Mouse (Mus musculus) intestine, embryonic 16.5 days (tissue): ENCODE data around the gene Il1b. TPM values are rescaled to one million over a fixed set of nuclear protein-coding genes. Genes with fewer than 3 reads are reported as not detected.

ENCODE experiments used
- ATAC-seq: fragments of 200-750 bp; cut with Nextera tagmentation; 2 replicates; pipeline ENCODE4 v1.8.0; 2017; ENCODE audit warnings: moderate TSS enrichment, moderate library complexity
- H3K27ac ChIP-seq: fragments of 300-500 bp; sonication (generic); 2 replicates; pipeline ENCODE4 v1.5.1; 2014; ENCODE audit warnings: mild to moderate bottlenecking, low read length
- H3K27me3 ChIP-seq: fragments of 300-500 bp; sonication (generic); replicated peaks from 2 replicates; pipeline ENCODE4 v1.6.1; 2014; ENCODE audit warnings: low read length, control low read depth, mixed read lengths; ENCODE audit not compliant: control insufficient read depth, insufficient read depth
- H3K36me3 ChIP-seq: fragments of 300-500 bp; sonication (generic); 2 replicates; pipeline ENCODE4 v1.6.1; 2014; ENCODE audit warnings: low read length, control low read depth; ENCODE audit not compliant: control insufficient read depth, insufficient read depth
- H3K4me1 ChIP-seq: fragments of 300-500 bp; sonication (generic); 2 replicates; pipeline ENCODE4 v1.6.1; 2014; ENCODE audit warnings: low read length, control low read depth, mixed read lengths; ENCODE audit not compliant: control insufficient read depth, insufficient read depth
- H3K4me2 ChIP-seq: fragments of 300-500 bp; sonication (generic); 2 replicates; pipeline ENCODE4 v1.6.1; 2014; ENCODE audit warnings: low read depth, low read length, control low read depth
- H3K4me3 ChIP-seq: fragments of 300-500 bp; sonication (generic); 2 replicates; pipeline ENCODE4 v1.5.1; 2014; ENCODE audit warnings: mild to moderate bottlenecking, low read length
- H3K9ac ChIP-seq: fragments of 300-500 bp; sonication (generic); 2 replicates; pipeline ENCODE4 v1.6.1; 2014; ENCODE audit warnings: low read depth, low read length
- H3K9me3 ChIP-seq: fragments of 300-500 bp; sonication (generic); 2 replicates; pipeline ENCODE4 v1.6.1; 2016; ENCODE audit warnings: low read length, control low read depth; ENCODE audit not compliant: control insufficient read depth
- WGBS: fragments of 180-500 bp; shearing (Covaris S2); extraction: QIAGEN DNeasy Blood & Tissue Kit; methylation state at CpG from one replicate; pipeline ENCODE4 v1.1.7; 2014; 5-methylcytosine and 5-hydroxymethylcytosine counted together
- polyA plus RNA-seq: library from polyadenylated mRNA; unstranded; fragments of >200 nt; fragmentation: Nextera tagmentation; extraction: Ambion mirVana; gene quantifications from 2 replicates; pipeline ENCODE4 v1.2.1, GENCODE M21; 2015

Gene Il1b
- polyA plus RNA-seq, 1 experiment from 2014 or later = 0.26 TPM

DNA sequence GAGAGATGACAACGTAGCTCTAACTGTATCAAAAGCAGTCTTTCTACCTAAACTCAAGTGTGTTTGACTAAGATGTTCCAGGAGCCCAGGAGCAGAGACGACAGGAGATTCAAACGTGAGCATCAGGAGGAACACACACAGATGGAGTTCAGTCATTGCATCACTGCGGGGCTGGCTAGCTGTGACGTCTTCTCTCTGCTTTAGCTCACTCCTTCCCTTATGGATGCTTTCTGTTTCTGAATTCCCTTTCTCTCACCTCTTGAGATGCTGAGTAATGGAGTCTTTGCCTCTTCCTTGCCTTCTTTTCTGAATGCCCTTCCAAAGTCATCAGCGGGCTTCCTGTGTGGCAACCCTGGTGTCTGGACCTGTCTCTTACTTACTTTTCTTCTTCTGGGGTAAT, 56.1 kb downstream of the Il1b start:
- H3K4me1 ChIP-seq = no peaks in the 10 kb centered on the region
- H3K27ac ChIP-seq = no peak overlapping the region
- H3K27me3 ChIP-seq = no peaks in the 10 kb centered on the region
- H3K36me3 ChIP-seq = no peaks in the 10 kb centered on the region
- no peak for ATAC-seq
- no peak overlapping the region for H3K4me2 ChIP-seq
- H3K9ac ChIP-seq = no peak overlapping the region
- 81% methylated on average over 6 of the region's 6 CpGs for WGBS
- no peaks in the 10 kb centered on the region for H3K9me3 ChIP-seq
- H3K4me3 ChIP-seq = no peak overlapping the region

Other genes with a start within 250 kb of the Il1b start
- gene Chchd5, start 241.4 kb downstream of the Il1b start, polyA plus RNA-seq = 23.8 and 26.9 TPM in 2 replicates
- 28.8 and 30.4 TPM in 2 replicates for gene Slc20a1, start 172.4 kb downstream of the Il1b start, polyA plus RNA-seq
- 30.9 and 32.7 TPM in 2 replicates for gene Ckap2l, start 73.9 kb downstream of the Il1b start, polyA plus RNA-seq
- gene Il1a, start 61.2 kb downstream of the Il1b start, polyA plus RNA-seq = 1.3 and 3.1 TPM in 2 replicates
- not detected in 2 replicates for gene F830045P16Rik, start 165.5 kb upstream of the Il1b start, polyA plus RNA-seq
- gene Sirpa, start 221.7 kb upstream of the Il1b start, polyA plus RNA-seq = 17.0 and 17.6 TPM in 2 replicates